Mouse (Mus musculus) G1E (cell line): ENCODE data around the gene Atp6v1f.

Source experiments
- CTCF ChIP-seq: IDR thresholded peaks from 2 replicates; pipeline ENCODE4 v1.5.1; 2012; ENCODE audit warnings: low read depth, low read length, inconsistent platforms, mixed read lengths
- GATA1 ChIP-seq: IDR thresholded peaks from 2 replicates; pipeline ENCODE4 v1.6.1; 2012; ENCODE audit warnings: borderline replicate concordance, low read length, inconsistent platforms, mixed read lengths
- POLR2AphosphoS5 ChIP-seq: IDR thresholded peaks from 2 replicates; pipeline ENCODE4 v1.6.1; 2012; ENCODE audit warnings: low read depth, low read length, inconsistent platforms; ENCODE audit not compliant: insufficient replicate concordance
- TAL1 ChIP-seq: conservative IDR thresholded peaks from 2 replicates; pipeline ENCODE4 v1.6.1; 2012; ENCODE audit warnings: low read depth, low read length, inconsistent platforms, mixed read lengths

DNA sequence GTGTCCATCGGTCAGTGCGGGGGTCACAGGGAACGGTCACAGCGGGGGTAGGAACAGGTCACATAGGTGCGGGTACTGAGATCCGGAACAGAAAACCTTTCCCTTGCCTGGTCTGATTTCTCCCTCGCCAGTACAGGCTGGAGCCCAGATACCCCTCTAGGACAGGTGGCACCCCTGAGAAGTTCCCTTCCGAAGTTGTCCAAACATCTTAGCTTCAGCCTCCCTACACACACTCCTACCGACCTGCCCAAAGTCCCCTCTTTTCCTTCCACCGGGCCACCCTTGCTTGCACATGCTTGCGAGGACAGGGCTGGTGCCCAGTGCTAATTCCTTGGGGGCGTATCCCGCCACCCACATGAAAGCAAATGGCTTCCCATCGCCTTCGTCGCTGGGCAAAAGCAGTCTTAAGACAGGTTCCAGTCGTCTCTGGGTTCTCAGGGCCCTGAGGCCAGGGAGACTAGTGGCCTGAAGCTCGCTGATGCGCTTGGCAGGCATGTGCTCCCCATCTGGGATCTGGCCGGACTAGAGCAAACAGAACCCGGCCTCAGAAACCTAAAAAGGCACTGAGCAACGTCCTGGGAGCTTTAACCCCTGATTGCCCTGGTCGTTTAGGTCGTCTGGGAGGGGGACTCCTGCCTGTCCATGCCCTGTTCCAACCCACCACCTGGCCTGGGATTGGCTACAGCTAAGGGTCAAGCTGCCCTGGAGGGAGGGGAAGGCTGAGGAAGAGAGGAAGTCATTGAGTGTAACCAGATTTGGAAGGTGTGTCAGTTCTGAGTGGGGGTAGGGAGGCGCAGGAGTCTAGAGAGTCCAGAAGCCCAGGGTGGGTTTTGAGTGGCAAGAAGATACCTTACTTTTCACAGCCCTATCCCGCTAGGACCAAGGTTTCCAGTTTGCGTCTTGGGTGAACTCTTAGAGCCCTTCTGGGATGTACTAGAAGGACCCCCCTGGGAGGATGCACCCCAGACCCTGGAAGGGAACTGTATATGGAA, 33.4 kb upstream of the Atp6v1f start:
- TF ChIP-seq TAL1 (no peak), GATA1 (no peak), POLR2AphosphoS5 (no peak), CTCF (no peak)
